Mouse (Mus musculus): ENCODE results near the gene Flot1. TPM values are rescaled to one million over a fixed set of nuclear protein-coding genes. Genes with fewer than 3 reads are reported as not detected.

The Flot1 gene
- total and polyA plus RNA-seq, 3 experiments: 38.1 to 64.1 TPM; not detected in 1

- no peak for TF ChIP-seq GABPA (IDR thresholded peaks at IDR 0.05; ENCODE audit: low read depth, low read length)
- peak; percentile 45; the same call in 1 of the 2 replicates for TF ChIP-seq MAZ (IDR thresholded peaks at IDR 0.05; ENCODE audit: low read depth, low read length)
- no peak for TF ChIP-seq USF2 (IDR thresholded peaks at IDR 0.05; ENCODE audit: borderline replicate concordance in 1 of 2, insufficient read depth in 1 of 2, low read depth in 1 of 2, low read length in 2 of 2)
- no peak for TF ChIP-seq ZKSCAN1 (IDR thresholded peaks at IDR 0.05; ENCODE audit: low read depth, low read length)
- TF ChIP-seq POLR2A (IDR thresholded peaks at IDR 0.05; ENCODE audit: control insufficient read depth in 1 of 2, insufficient read depth in 1 of 2, low read depth in 1 of 2, low read length in 2 of 2, poor library complexity in 1 of 2): no peak
- TF ChIP-seq USF1 (IDR thresholded peaks at IDR 0.05; ENCODE audit: low read depth, low read length): no peak
- TF ChIP-seq TBP (IDR thresholded peaks at IDR 0.05; ENCODE audit: low read depth, low read length): no peak
- no peak for TF ChIP-seq CHD1 (IDR thresholded peaks at IDR 0.05; ENCODE audit: low read depth, low read length)
- TF ChIP-seq CTCF (IDR thresholded peaks at IDR 0.05 in 2 of 3, conservative IDR thresholded peaks at IDR 0.05 in 1 of 3; ENCODE audit: control insufficient read depth in 1 of 3, insufficient read depth in 1 of 3, low read depth in 2 of 3, low read length in 3 of 3, poor library complexity in 1 of 3, severe bottlenecking in 1 of 3): no peak
- no peak for TF ChIP-seq JUND (IDR thresholded peaks at IDR 0.05; ENCODE audit: low read depth, low read length)
- no peak for TF ChIP-seq POLR2AphosphoS2 (IDR thresholded peaks at IDR 0.05; ENCODE audit: low read length)
- no peak for TF ChIP-seq NRF1 (IDR thresholded peaks at IDR 0.05; ENCODE audit: insufficient read depth, low read depth, low read length, poor library complexity, severe bottlenecking)
- peak; percentile 79 for TF ChIP-seq TCF12 (IDR thresholded peaks at IDR 0.05; ENCODE audit: low read depth, low read length)
- no peak for TF ChIP-seq SMC3 (IDR thresholded peaks at IDR 0.05; ENCODE audit: low read depth, low read length)
- TF ChIP-seq ZMIZ1 (IDR thresholded peaks at IDR 0.05; ENCODE audit: low read depth, low read length): no peak
- peak; percentile 73; the same call in 1 of the 2 replicates for TF ChIP-seq RCOR1 (IDR thresholded peaks at IDR 0.05; ENCODE audit: low read depth, low read length)
- no peak for TF ChIP-seq ZNF384 (IDR thresholded peaks at IDR 0.05; ENCODE audit: low read depth, low read length)
- peak; percentile 46; the same call in 1 of the 2 replicates for TF ChIP-seq ETS1 (IDR thresholded peaks at IDR 0.05; ENCODE audit: low read depth, low read length)
These were observed 2.2 kb downstream of the Flot1 start (continued) for GRCm38 (mm10) chr17:35825109-35825850.

GRCm38 (mm10) chr17:35829737-35830136 lies 6.7 kb downstream of the Flot1 start:
- Histone ChIP-seq H3K27ac (ENCODE audit: control insufficient read depth, low read depth, low read length) (no peak overlapping the region), H3K4me1 (ENCODE audit: control insufficient read depth in 1 of 2, insufficient read depth in 2 of 2, low read length in 2 of 2) (peaks cover 2 to 31% of the 10 kb centered on the region in 2 experiments; a peak in 3 of 4 replicates), H3K9ac (ENCODE audit: control insufficient read depth, low read depth, low read length, poor library complexity, severe bottlenecking) (no peak overlapping the region), H3K27me3 (ENCODE audit: control insufficient read depth in 1 of 2, insufficient read depth in 2 of 2, low read length in 2 of 2) (no peaks in the 10 kb centered on the region), H3K79me2 (ENCODE audit: control insufficient read depth, insufficient read depth, low read length, poor library complexity) (peaks cover 2% of the 10 kb centered on the region), H3K9me3 (replicated peaks; ENCODE audit: insufficient read depth, low read length) (no peaks in the 10 kb centered on the region), H3K36me3 (ENCODE audit: control insufficient read depth in 1 of 2, insufficient read depth in 2 of 2, low read length in 2 of 2) (peaks cover 9 to 21% of the 10 kb centered on the region in 2 experiments), H3K4me3 (ENCODE audit: control insufficient read depth in 1 of 2, insufficient read depth in 1 of 2, low read depth in 2 of 2, low read length in 2 of 2) (no peak overlapping the region)
- TF ChIP-seq POLR2AphosphoS5 (IDR thresholded peaks at IDR 0.05; ENCODE audit: borderline replicate concordance, low read depth, low read length) (no peak), RAD21 (IDR thresholded peaks at IDR 0.05; ENCODE audit: low read depth, low read length) (peak; percentile 21; the same call in 1 of the 2 replicates), GATA1 (IDR thresholded peaks at IDR 0.05; ENCODE audit: low read depth, low read length) (no peak), MYB (IDR thresholded peaks at IDR 0.05; ENCODE audit: low read depth, low read length) (no peak), USF1 (IDR thresholded peaks at IDR 0.05; ENCODE audit: low read depth, low read length) (no peak), SMC3 (IDR thresholded peaks at IDR 0.05; ENCODE audit: low read depth, low read length) (peak; percentile 27; the same call in 1 of the 2 replicates), MXI1 (IDR thresholded peaks at IDR 0.05; ENCODE audit: low read depth, low read length) (no peak), CTCF (IDR thresholded peaks at IDR 0.05 in 2 of 3, conservative IDR thresholded peaks at IDR 0.05 in 1 of 3; ENCODE audit: control insufficient read depth in 1 of 3, insufficient read depth in 1 of 3, low read depth in 2 of 3, low read length in 3 of 3, poor library complexity in 1 of 3, severe bottlenecking in 1 of 3) (peak; percentile 16 to 67 (median 47); a peak in 5 of 6 replicates), POLR2AphosphoS2 (IDR thresholded peaks at IDR 0.05; ENCODE audit: low read length) (no peak), E2F4 (IDR thresholded peaks at IDR 0.05; ENCODE audit: borderline replicate concordance, low read depth, low read length) (no peak)
- peak; percentile 54 for DNase-seq (ENCODE audit: low read depth, low spot score)
